Mouse (Mus musculus): Measurements from ENCODE around the gene Vstm2a. TPM values are rescaled to one million over a fixed set of nuclear protein-coding genes. Genes with fewer than 3 reads are reported as not detected.

The Vstm2a gene
- polyA plus RNA-seq (2015; fragmentation: Nextera tagmentation; extraction: Ambion mirVana), result 0.02 TPM in 1 of 2 replicates, not detected in the other

DNA sequence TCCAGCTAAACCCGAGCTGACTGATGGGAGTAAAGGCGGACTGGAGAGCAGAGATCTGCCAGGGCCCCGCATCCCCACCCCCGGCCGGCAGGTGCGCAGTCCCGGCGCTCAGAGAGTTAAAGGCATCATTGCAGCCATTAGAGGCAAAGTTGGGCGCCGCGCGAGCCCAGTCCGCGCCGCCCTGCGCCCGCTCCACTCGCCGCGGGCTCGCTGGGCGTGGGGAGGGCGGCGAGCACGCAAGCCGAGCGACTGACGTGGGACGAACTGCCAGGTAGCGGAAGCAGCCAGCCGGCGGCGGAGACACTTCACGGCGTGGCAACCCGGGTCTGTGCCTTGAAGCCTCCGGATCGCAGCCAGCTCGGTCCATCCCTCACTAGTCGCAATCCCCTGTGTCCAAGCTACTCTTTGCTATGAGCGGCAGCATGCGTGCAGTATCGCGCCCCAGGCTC lies at the start of gene Vstm2a:
Gene Vstm2a (plus strand): TSS at position 252 of the 449 bp plus-strand sequence.
- H3K9me3 ChIP-seq (replicated peaks; ENCODE audit: control insufficient read depth, low read length), result no peaks in the 10 kb centered on the region
- no peak within 1 kb of the TSS for H3K9ac ChIP-seq (ENCODE audit: low read depth, low read length)
- H3K4me3 ChIP-seq (ENCODE audit: low read depth, low read length), result peak within 1 kb of the TSS; percentile 31
- peaks cover 33% of the 10 kb centered on the region for H3K27me3 ChIP-seq (ENCODE audit: control insufficient read depth, insufficient read depth, low read depth, low read length)
- H3K27ac ChIP-seq (ENCODE audit: low read length), result no peak within 1 kb of the TSS
- no peaks in the 10 kb centered on the region for H3K36me3 ChIP-seq (ENCODE audit: control insufficient read depth, insufficient read depth)
- H3K4me2 ChIP-seq (ENCODE audit: low read depth, low read length), result peak within 1 kb of the TSS; percentile 39
- ATAC-seq (ENCODE audit: low read depth), result no peak
- no peaks in the 10 kb centered on the region for H3K4me1 ChIP-seq (ENCODE audit: control insufficient read depth, low read depth, low read length)
- WGBS (ENCODE audit: insufficient replicate concordance), result under 1% methylated on average over 44 of the region's 44 CpGs

DNA sequence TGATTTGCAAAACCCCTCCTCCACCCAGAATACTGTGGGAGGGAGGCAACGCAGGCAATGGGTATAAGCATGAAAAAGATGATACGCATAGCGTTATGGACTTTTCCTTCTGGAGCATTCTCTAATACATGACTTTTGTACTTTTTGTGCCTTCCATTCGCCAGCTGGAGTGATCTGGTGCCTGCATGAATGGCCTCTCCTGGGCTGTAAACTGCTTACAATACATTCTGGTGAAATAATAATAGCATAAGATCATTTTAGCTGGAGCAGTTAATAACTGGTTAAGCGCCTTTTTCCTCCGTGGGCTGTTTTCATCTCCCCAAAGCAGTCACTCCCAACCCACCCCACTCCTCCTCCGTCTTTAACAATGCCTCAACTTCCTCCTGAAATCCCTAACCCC lies 513 bp upstream of the Vstm2a start:
- peak overlapping the region; percentile 31 for H3K4me3 ChIP-seq (ENCODE audit: low read depth, low read length)
- peak overlapping the region; percentile 39; the same call in 1 of the 2 replicates for H3K4me2 ChIP-seq (ENCODE audit: low read depth, low read length)
- no peak for ATAC-seq (ENCODE audit: low read depth)

DNA sequence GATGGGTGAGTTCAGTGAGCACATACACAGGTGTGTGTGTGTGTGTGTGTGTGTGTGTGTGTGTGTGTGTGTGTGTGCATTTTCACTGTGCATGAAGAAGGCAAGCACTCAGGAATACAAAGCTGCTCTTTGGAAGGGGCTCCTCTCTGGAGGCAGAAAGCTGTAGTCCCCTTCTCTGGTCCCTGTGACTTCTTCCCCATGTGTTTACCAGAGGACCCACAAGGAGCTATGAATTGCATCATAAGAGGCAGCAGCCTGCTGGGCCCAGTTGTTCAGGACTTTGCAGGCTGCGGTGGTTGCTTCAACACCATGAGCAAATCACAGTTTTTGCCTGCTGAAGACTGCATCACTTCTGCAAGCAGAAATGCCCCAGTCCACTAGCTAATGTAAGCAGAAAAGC lies 776 bp downstream of the Vstm2a start:
- peaks cover 33% of the 10 kb centered on the region for H3K27me3 ChIP-seq (ENCODE audit: control insufficient read depth, insufficient read depth, low read depth, low read length)
- ATAC-seq (ENCODE audit: low read depth), result no peak
- 30% methylated on average over 1 of the region's 1 CpGs for WGBS (ENCODE audit: insufficient replicate concordance)
- H3K4me1 ChIP-seq (ENCODE audit: control insufficient read depth, low read depth, low read length), result no peaks in the 10 kb centered on the region
- H3K27ac ChIP-seq (ENCODE audit: low read length), result no peak overlapping the region
- H3K36me3 ChIP-seq (ENCODE audit: control insufficient read depth, insufficient read depth), result no peaks in the 10 kb centered on the region
- no peak overlapping the region for H3K4me2 ChIP-seq (ENCODE audit: low read depth, low read length)
- H3K4me3 ChIP-seq (ENCODE audit: low read depth, low read length), result no peak overlapping the region
- H3K9me3 ChIP-seq (replicated peaks; ENCODE audit: control insufficient read depth, low read length), result no peaks in the 10 kb centered on the region
- H3K9ac ChIP-seq (ENCODE audit: low read depth, low read length), result no peak overlapping the region

More for the DNA sequence above, 513 bp upstream of the Vstm2a start:
- H3K27ac ChIP-seq (ENCODE audit: low read length), result no peak overlapping the region
- WGBS (ENCODE audit: insufficient replicate concordance), result 32% methylated on average over 7 of the region's 7 CpGs
- no peak overlapping the region for H3K9ac ChIP-seq (ENCODE audit: low read depth, low read length)
- H3K36me3 ChIP-seq (ENCODE audit: control insufficient read depth, insufficient read depth), result no peaks in the 10 kb centered on the region
- peaks cover 33% of the 10 kb centered on the region for H3K27me3 ChIP-seq (ENCODE audit: control insufficient read depth, insufficient read depth, low read depth, low read length)
- H3K4me1 ChIP-seq (ENCODE audit: control insufficient read depth, low read depth, low read length), result no peaks in the 10 kb centered on the region
- H3K9me3 ChIP-seq (replicated peaks; ENCODE audit: control insufficient read depth, low read length), result no peaks in the 10 kb centered on the region

DNA sequence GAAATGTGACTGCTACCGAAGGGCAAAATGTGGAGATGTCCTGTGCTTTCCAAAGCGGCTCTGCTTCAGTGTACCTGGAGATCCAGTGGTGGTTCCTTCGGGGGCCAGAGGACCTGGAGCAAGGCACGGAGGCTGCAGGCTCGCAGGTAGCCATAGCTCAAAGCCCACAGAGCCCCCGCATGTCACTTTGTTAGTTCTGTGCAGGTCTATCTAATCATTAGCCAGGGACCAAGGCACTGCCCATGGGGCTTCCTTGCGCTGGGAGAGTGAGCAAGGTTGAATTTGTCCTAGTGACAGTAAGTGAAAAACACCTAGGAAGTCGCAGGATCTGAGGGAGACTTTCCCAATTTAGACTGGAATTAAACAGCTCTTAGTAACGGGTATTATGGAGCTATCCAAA lies 2.4 kb downstream of the Vstm2a start:
- no peak for ATAC-seq (ENCODE audit: low read depth)
- 12% methylated on average over 9 of the region's 9 CpGs for WGBS (ENCODE audit: insufficient replicate concordance)

DNA sequence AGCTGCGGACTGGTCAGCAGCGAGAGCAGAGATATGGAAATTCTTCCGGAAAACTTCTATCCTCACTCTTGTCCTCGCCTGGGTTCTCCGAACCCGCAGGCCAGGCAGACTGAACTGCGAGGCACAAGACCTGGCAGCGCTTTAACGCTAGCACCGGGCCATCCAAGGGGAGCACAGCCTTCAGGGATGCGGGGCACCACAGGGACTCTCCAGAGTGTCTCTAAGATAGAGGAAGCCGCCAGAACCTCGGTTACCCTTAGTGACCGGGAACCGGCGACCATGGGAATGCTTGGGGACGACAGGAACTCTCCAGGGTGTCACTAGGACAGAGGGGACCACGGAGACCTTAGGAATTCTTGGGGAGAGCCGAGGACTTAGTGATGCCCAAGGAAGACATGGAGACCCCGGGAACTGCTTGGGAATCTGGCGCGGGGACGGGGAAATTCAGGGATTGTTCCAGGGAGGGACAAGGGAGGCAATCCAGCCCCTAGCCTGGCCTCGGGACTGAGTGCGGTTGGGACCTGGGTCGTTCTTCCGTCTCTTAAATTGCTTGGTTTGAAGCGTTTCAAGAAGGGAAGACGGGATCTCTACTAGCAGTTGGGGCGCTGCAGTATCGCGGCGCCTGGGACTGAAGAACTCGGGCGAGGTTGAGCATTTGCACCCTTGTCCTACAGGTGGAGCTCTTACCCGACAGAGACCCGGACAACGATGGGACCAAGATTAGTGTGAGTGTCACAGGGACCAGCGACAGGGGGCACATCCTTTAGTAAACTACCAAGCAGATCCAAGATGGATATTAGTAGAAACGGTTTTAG lies 3.4 kb downstream of the Vstm2a start:
- no peak overlapping the region for H3K4me3 ChIP-seq (ENCODE audit: low read depth, low read length)
- peaks cover 33% of the 10 kb centered on the region for H3K27me3 ChIP-seq (ENCODE audit: control insufficient read depth, insufficient read depth, low read depth, low read length)
- no peaks in the 10 kb centered on the region for H3K9me3 ChIP-seq (replicated peaks; ENCODE audit: control insufficient read depth, low read length)
- H3K9ac ChIP-seq (ENCODE audit: low read depth, low read length), result no peak overlapping the region
- ATAC-seq (ENCODE audit: low read depth), result no peak
- no peak overlapping the region; the same call in 1 of the 2 replicates for H3K4me2 ChIP-seq (ENCODE audit: low read depth, low read length)
- H3K4me1 ChIP-seq (ENCODE audit: control insufficient read depth, low read depth, low read length), result no peaks in the 10 kb centered on the region
- no peak overlapping the region for H3K27ac ChIP-seq (ENCODE audit: low read length)
- WGBS (ENCODE audit: insufficient replicate concordance), result 2% methylated on average over 40 of the region's 40 CpGs
- no peaks in the 10 kb centered on the region for H3K36me3 ChIP-seq (ENCODE audit: control insufficient read depth, insufficient read depth)

More for the DNA sequence above, 2.4 kb downstream of the Vstm2a start:
- no peak overlapping the region for H3K4me3 ChIP-seq (ENCODE audit: low read depth, low read length)
- no peak overlapping the region for H3K27ac ChIP-seq (ENCODE audit: low read length)
- H3K4me2 ChIP-seq (ENCODE audit: low read depth, low read length), result no peak overlapping the region
- no peaks in the 10 kb centered on the region for H3K36me3 ChIP-seq (ENCODE audit: control insufficient read depth, insufficient read depth)
- no peaks in the 10 kb centered on the region for H3K9me3 ChIP-seq (replicated peaks; ENCODE audit: control insufficient read depth, low read length)
- H3K27me3 ChIP-seq (ENCODE audit: control insufficient read depth, insufficient read depth, low read depth, low read length), result peaks cover 33% of the 10 kb centered on the region
- H3K4me1 ChIP-seq (ENCODE audit: control insufficient read depth, low read depth, low read length), result no peaks in the 10 kb centered on the region
- H3K9ac ChIP-seq (ENCODE audit: low read depth, low read length), result no peak overlapping the region

DNA sequence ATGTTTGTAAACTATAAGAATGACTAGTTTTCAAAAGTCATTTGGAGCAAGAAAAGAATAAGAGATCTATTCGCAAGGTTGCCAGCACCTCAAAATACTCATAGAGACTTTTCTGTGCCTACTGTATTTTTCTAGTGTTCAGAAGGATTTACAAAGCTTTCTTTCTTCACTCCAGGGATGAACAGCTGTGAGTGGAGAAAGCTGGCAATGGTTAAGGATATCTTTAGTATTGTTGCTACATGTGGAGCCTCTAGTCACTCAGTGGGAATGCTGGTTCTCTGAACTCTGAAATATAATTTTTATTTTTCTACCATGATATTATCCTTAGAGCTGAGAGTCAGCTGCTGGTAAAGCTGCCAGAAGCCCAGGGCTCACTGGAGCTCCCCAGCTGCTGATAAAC lies 10.9 kb downstream of the Vstm2a start:
- no peak for ATAC-seq (ENCODE audit: low read depth)
- H3K4me3 ChIP-seq (ENCODE audit: low read depth, low read length), result no peak overlapping the region
- H3K9me3 ChIP-seq (replicated peaks; ENCODE audit: control insufficient read depth, low read length), result no peaks in the 10 kb centered on the region
- H3K9ac ChIP-seq (ENCODE audit: low read depth, low read length), result no peak overlapping the region
- no peaks in the 10 kb centered on the region for H3K27me3 ChIP-seq (ENCODE audit: control insufficient read depth, insufficient read depth, low read depth, low read length)
- 50% methylated on average over 1 of the region's 1 CpGs for WGBS (ENCODE audit: insufficient replicate concordance)
- H3K27ac ChIP-seq (ENCODE audit: low read length), result no peak overlapping the region
- H3K4me1 ChIP-seq (ENCODE audit: control insufficient read depth, low read depth, low read length), result no peaks in the 10 kb centered on the region
- H3K36me3 ChIP-seq (ENCODE audit: control insufficient read depth, insufficient read depth), result no peaks in the 10 kb centered on the region
- no peak overlapping the region for H3K4me2 ChIP-seq (ENCODE audit: low read depth, low read length)

DNA sequence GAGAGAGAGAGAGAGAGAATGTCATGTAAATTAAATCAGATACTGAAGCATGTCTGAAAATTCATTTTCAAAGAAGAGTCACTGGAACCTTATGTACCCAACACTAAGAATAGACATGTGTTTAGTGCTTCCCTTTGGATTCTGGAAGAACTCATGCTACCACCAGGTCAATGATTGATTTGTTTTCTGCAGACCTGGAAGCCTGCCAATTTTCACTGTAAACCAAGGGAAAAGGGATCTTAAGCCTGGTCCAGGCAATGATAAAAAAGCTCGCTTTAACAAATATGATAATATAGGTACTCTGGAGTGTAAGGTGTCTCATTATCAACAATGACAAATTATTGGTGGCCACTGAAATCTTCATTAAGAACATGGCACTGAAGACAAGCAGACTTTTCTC lies 32.9 kb downstream of the Vstm2a start:
- no peak overlapping the region for H3K9ac ChIP-seq (ENCODE audit: low read depth, low read length)
- 68% methylated on average over 1 of the region's 1 CpGs for WGBS (ENCODE audit: insufficient replicate concordance)
- no peaks in the 10 kb centered on the region for H3K27me3 ChIP-seq (ENCODE audit: control insufficient read depth, insufficient read depth, low read depth, low read length)
- H3K4me1 ChIP-seq (ENCODE audit: control insufficient read depth, low read depth, low read length), result no peaks in the 10 kb centered on the region
- H3K36me3 ChIP-seq (ENCODE audit: control insufficient read depth, insufficient read depth), result no peaks in the 10 kb centered on the region
- H3K4me2 ChIP-seq (ENCODE audit: low read depth, low read length), result no peak overlapping the region
- no peaks in the 10 kb centered on the region for H3K9me3 ChIP-seq (replicated peaks; ENCODE audit: control insufficient read depth, low read length)
- no peak overlapping the region for H3K27ac ChIP-seq (ENCODE audit: low read length)
- no peak for ATAC-seq (ENCODE audit: low read depth)
- no peak overlapping the region for H3K4me3 ChIP-seq (ENCODE audit: low read depth, low read length)

DNA sequence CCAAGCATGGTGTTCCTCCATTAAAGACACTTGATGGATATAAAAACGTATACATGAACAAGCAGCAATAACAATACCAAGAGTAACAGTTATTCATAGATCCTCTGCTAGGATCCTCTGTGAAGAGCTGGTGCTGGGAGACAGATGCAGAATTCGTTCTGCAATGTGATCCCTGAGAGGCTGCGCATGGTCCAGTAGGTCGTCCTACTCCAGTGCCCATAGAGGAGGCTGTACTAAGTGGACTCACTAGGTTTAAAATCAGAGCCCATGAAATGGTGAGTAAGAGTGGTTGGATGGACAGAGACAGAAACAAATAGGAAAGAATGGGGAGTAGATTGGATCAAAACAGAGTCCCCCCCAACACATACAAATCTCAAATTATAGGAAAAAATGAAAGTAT lies 35.4 kb downstream of the Vstm2a start:
- WGBS (ENCODE audit: insufficient replicate concordance), result 60% methylated on average over 4 of the region's 4 CpGs
- no peak for ATAC-seq (ENCODE audit: low read depth)

DNA sequence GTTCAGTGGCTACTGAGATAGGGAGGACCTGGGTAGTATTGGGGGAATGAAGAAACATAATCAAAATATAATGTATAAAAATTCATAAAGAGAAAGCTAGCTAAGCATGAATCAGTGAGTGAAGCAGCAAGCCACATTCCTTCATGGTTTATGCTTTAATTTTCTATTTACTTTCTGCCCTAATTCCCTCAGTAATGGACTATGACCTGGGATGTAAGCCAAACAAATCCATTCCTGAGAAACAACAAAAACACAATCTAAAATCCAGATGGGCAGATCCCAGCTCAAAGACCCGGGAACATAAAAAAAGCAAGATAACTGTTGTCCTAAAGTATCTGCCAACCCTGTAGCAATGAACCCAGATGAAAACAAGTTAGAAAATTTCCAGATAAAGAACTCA lies 39.0 kb downstream of the Vstm2a start:
- no peak overlapping the region for H3K9ac ChIP-seq (ENCODE audit: low read depth, low read length)
- no peaks in the 10 kb centered on the region for H3K36me3 ChIP-seq (ENCODE audit: control insufficient read depth, insufficient read depth)
- WGBS (ENCODE audit: insufficient replicate concordance), result 63% methylated on average over 1 of the region's 1 CpGs
- ATAC-seq (ENCODE audit: low read depth), result no peak
- no peak overlapping the region for H3K27ac ChIP-seq (ENCODE audit: low read length)
- no peaks in the 10 kb centered on the region for H3K4me1 ChIP-seq (ENCODE audit: control insufficient read depth, low read depth, low read length)
- no peak overlapping the region for H3K4me3 ChIP-seq (ENCODE audit: low read depth, low read length)
- no peak overlapping the region for H3K4me2 ChIP-seq (ENCODE audit: low read depth, low read length)
- H3K9me3 ChIP-seq (replicated peaks; ENCODE audit: control insufficient read depth, low read length), result no peaks in the 10 kb centered on the region
- H3K27me3 ChIP-seq (ENCODE audit: control insufficient read depth, insufficient read depth, low read depth, low read length), result no peaks in the 10 kb centered on the region

More for the DNA sequence above, 35.4 kb downstream of the Vstm2a start:
- no peaks in the 10 kb centered on the region for H3K9me3 ChIP-seq (replicated peaks; ENCODE audit: control insufficient read depth, low read length)
- H3K9ac ChIP-seq (ENCODE audit: low read depth, low read length), result no peak overlapping the region
- H3K36me3 ChIP-seq (ENCODE audit: control insufficient read depth, insufficient read depth), result no peaks in the 10 kb centered on the region
- no peak overlapping the region for H3K4me3 ChIP-seq (ENCODE audit: low read depth, low read length)
- H3K4me2 ChIP-seq (ENCODE audit: low read depth, low read length), result no peak overlapping the region
- no peaks in the 10 kb centered on the region for H3K27me3 ChIP-seq (ENCODE audit: control insufficient read depth, insufficient read depth, low read depth, low read length)
- H3K4me1 ChIP-seq (ENCODE audit: control insufficient read depth, low read depth, low read length), result no peaks in the 10 kb centered on the region
- H3K27ac ChIP-seq (ENCODE audit: low read length), result no peak overlapping the region
